Mouse (Mus musculus) myocyte (in vitro differentiated cells): Measurements from ENCODE around the gene Cep128. TPM values are rescaled to one million over a fixed set of nuclear protein-coding genes. Genes with fewer than 3 reads are reported as not detected.

Experiments
- H3K27me3 ChIP-seq: one replicate; pipeline ENCODE4 v1.6.1; 2011; ENCODE audit not compliant: control insufficient read depth, insufficient read depth, insufficient read length
- H3K36me3 ChIP-seq: one replicate; pipeline ENCODE4 v1.6.1; 2011; ENCODE audit not compliant: control insufficient read depth, insufficient read depth
- H3K4me2 ChIP-seq: one replicate; pipeline ENCODE4 v1.6.1; 2011; ENCODE audit warnings: low read depth, control low read depth
- H3K4me3 ChIP-seq: one replicate; pipeline ENCODE4 v1.5.1; 2011; ENCODE audit warnings: mild to moderate bottlenecking, control low read depth, moderate library complexity
- H3K79me2 ChIP-seq: one replicate; pipeline ENCODE4 v1.6.1; 2011; ENCODE audit not compliant: control insufficient read depth, insufficient read depth
- H3ac ChIP-seq: one replicate; pipeline ENCODE4 v1.6.1; 2011; ENCODE audit not compliant: control insufficient read depth, insufficient read length
- CEBPB ChIP-seq: IDR thresholded peaks from 2 replicates; pipeline ENCODE4 v1.6.1; 2011; ENCODE audit warnings: mild to moderate bottlenecking, moderate library complexity; ENCODE audit not compliant: poor library complexity, insufficient read depth, severe bottlenecking
- E2F4 ChIP-seq: IDR thresholded peaks from one replicate; pipeline ENCODE4 v1.6.1; 2011; ENCODE audit warnings: mild to moderate bottlenecking, control low read depth, moderate library complexity; ENCODE audit not compliant: insufficient read depth
- MAX ChIP-seq: IDR thresholded peaks from one replicate; pipeline ENCODE4 v1.6.1; 2011; ENCODE audit warnings: low read depth, mild to moderate bottlenecking, control low read depth
- MYOD1 ChIP-seq, 3 experiments: IDR thresholded peaks; one replicate each; pipeline ENCODE4 v1.6.1; 2011; ENCODE audit warnings: control low read depth in 2 of 3, low read depth in 2 of 3, mild to moderate bottlenecking in 2 of 3, moderate library complexity in 1 of 3; ENCODE audit not compliant: insufficient read length in 2 of 3, control insufficient read depth in 1 of 3
- MYOG ChIP-seq, 3 experiments: IDR thresholded peaks; one replicate each; pipeline ENCODE4 v1.6.1; 2011; ENCODE audit warnings: control low read depth in 2 of 3, low read depth in 2 of 3, mild to moderate bottlenecking in 2 of 3; ENCODE audit not compliant: insufficient read length in 2 of 3, control insufficient read depth in 1 of 3, insufficient read depth in 1 of 3
- POLR2A ChIP-seq: IDR thresholded peaks from one replicate; pipeline ENCODE4 v1.6.1; 2011; ENCODE audit warnings: low read depth, mild to moderate bottlenecking, control low read depth, moderate library complexity; ENCODE audit not compliant: insufficient read length
- POLR2AphosphoS2 ChIP-seq: IDR thresholded peaks from one replicate; pipeline ENCODE4 v1.6.1; 2011; ENCODE audit warnings: low read depth, control low read depth; ENCODE audit not compliant: insufficient read length
- REST ChIP-seq: IDR thresholded peaks from one replicate; pipeline ENCODE4 v1.6.1; 2011; ENCODE audit warnings: mild to moderate bottlenecking, control low read depth, moderate library complexity; ENCODE audit not compliant: insufficient read depth, insufficient read length
- SRF ChIP-seq: IDR thresholded peaks from one replicate; pipeline ENCODE4 v1.6.1; 2011; ENCODE audit warnings: low read depth; ENCODE audit not compliant: control insufficient read depth, insufficient read length
- TCF12 ChIP-seq: IDR thresholded peaks from one replicate; pipeline ENCODE4 v1.6.1; 2011; ENCODE audit warnings: mild to moderate bottlenecking, control low read depth; ENCODE audit not compliant: poor library complexity, insufficient read depth, severe bottlenecking
- TCF3 ChIP-seq: IDR thresholded peaks from one replicate; pipeline ENCODE4 v1.6.1; 2011; ENCODE audit warnings: low read depth, control low read depth; ENCODE audit not compliant: insufficient read length
- USF1 ChIP-seq: IDR thresholded peaks from one replicate; pipeline ENCODE4 v1.6.1; 2011; ENCODE audit warnings: low read depth, mild to moderate bottlenecking, control low read depth, moderate library complexity
- polyA plus RNA-seq: library from polyadenylated mRNA; unstranded; fragments of >200 nt; fragmentation: generic; extraction: Trizol; gene quantifications from one replicate; pipeline ENCODE4 v1.2.1, GENCODE M21; 2012; ENCODE audit warnings: missing spikeins

Cep128 gene
- polyA plus RNA-seq, 1 experiment: 2.9 TPM

- H3K36me3 ChIP-seq: no peaks in the 10 kb centered on the region
- no peaks in the 10 kb centered on the region for H3K27me3 ChIP-seq
- no peak overlapping the region for H3ac ChIP-seq
- no peak overlapping the region for H3K4me2 ChIP-seq
- no peaks in the 10 kb centered on the region for H3K79me2 ChIP-seq
- no peak for TF ChIP-seq MAX
- no peak for TF ChIP-seq POLR2A
- TF ChIP-seq USF1: no peak
- no peak for TF ChIP-seq POLR2AphosphoS2
- no peak for TF ChIP-seq SRF
- TF ChIP-seq TCF12: no peak
- TF ChIP-seq E2F4: no peak
- TF ChIP-seq MYOG (IDR thresholded peaks at IDR 0.05; ENCODE audit: control insufficient read depth in 1 of 3, insufficient read depth in 1 of 3, insufficient read length in 2 of 3, low read depth in 2 of 3): no peak
- TF ChIP-seq TCF3: no peak
- TF ChIP-seq MYOD1 (IDR thresholded peaks at IDR 0.05; ENCODE audit: control insufficient read depth in 1 of 3, insufficient read length in 2 of 3, low read depth in 2 of 3): no peak
- TF ChIP-seq REST: no peak
- TF ChIP-seq CEBPB: no peak
- no peak overlapping the region for H3K4me3 ChIP-seq
These were observed 356.5 kb downstream of the Cep128 start for GRCm38 (mm10) chr12:91027681-91028080.

GRCm38 (mm10) chr12:91027100-91027499 is 357.1 kb downstream of the Cep128 start:
- Histone ChIP-seq H3K4me3 (no peak overlapping the region), H3ac (no peak overlapping the region), H3K27me3 (no peaks in the 10 kb centered on the region), H3K4me2 (no peak overlapping the region), H3K36me3 (no peaks in the 10 kb centered on the region), H3K79me2 (no peaks in the 10 kb centered on the region)
- no peak for TF ChIP-seq POLR2A
- TF ChIP-seq MYOD1 (IDR thresholded peaks at IDR 0.05; ENCODE audit: control insufficient read depth in 1 of 3, insufficient read length in 2 of 3, low read depth in 2 of 3): no peak
- TF ChIP-seq E2F4: no peak
- TF ChIP-seq SRF: no peak
- TF ChIP-seq POLR2AphosphoS2: no peak
- TF ChIP-seq TCF12: no peak
- TF ChIP-seq REST: no peak
- no peak for TF ChIP-seq TCF3
- no peak for TF ChIP-seq CEBPB
- no peak for TF ChIP-seq MYOG (IDR thresholded peaks at IDR 0.05; ENCODE audit: control insufficient read depth in 1 of 3, insufficient read depth in 1 of 3, insufficient read length in 2 of 3, low read depth in 2 of 3)
- no peak for TF ChIP-seq MAX
- TF ChIP-seq USF1: no peak

- Histone ChIP-seq H3K4me3 (no peak overlapping the region), H3K4me2 (no peak overlapping the region), H3K79me2 (no peaks in the 10 kb centered on the region), H3K27me3 (no peaks in the 10 kb centered on the region), H3ac (no peak overlapping the region), H3K36me3 (no peaks in the 10 kb centered on the region)
- no peak for TF ChIP-seq POLR2AphosphoS2
- TF ChIP-seq POLR2A: no peak
- TF ChIP-seq USF1: no peak
- no peak for TF ChIP-seq E2F4
- no peak for TF ChIP-seq TCF12
These were observed 369.1 kb downstream of the Cep128 start for GRCm38 (mm10) chr12:91015075-91015474.

GRCm38 (mm10) chr12:91013043-91013442 is 371.2 kb downstream of the Cep128 start:
- no peaks in the 10 kb centered on the region for H3K36me3 ChIP-seq
- no peak overlapping the region for H3K4me3 ChIP-seq

GRCm38 (mm10) chr12:91012184-91012583 is 372.0 kb downstream of the Cep128 start:
- Histone ChIP-seq H3K4me2 (no peak overlapping the region), H3K4me3 (no peak overlapping the region)
- TF ChIP-seq USF1: no peak
- TF ChIP-seq MAX: no peak
- TF ChIP-seq E2F4: no peak
- no peak for TF ChIP-seq REST
- TF ChIP-seq SRF: no peak
- no peak for TF ChIP-seq TCF3
- TF ChIP-seq MYOD1 (IDR thresholded peaks at IDR 0.05; ENCODE audit: control insufficient read depth in 1 of 3, insufficient read length in 2 of 3, low read depth in 2 of 3): no peak
- TF ChIP-seq POLR2A: no peak
- no peak for TF ChIP-seq TCF12
- TF ChIP-seq MYOG (IDR thresholded peaks at IDR 0.05; ENCODE audit: control insufficient read depth in 1 of 3, insufficient read depth in 1 of 3, insufficient read length in 2 of 3, low read depth in 2 of 3): no peak

More at GRCm38 (mm10) chr12:91013043-91013442, 371.2 kb downstream of the Cep128 start:
- Histone ChIP-seq H3K4me2 (no peak overlapping the region), H3K79me2 (no peaks in the 10 kb centered on the region), H3K27me3 (no peaks in the 10 kb centered on the region), H3ac (no peak overlapping the region)
- TF ChIP-seq USF1 (no peak), MAX (no peak), MYOG (IDR thresholded peaks at IDR 0.05; ENCODE audit: control insufficient read depth in 1 of 3, insufficient read depth in 1 of 3, insufficient read length in 2 of 3, low read depth in 2 of 3) (no peak), E2F4 (no peak), REST (no peak)

More at GRCm38 (mm10) chr12:91012184-91012583, 372.0 kb downstream of the Cep128 start:
- no peak overlapping the region for H3ac ChIP-seq
- no peaks in the 10 kb centered on the region for H3K36me3 ChIP-seq
- no peaks in the 10 kb centered on the region for H3K27me3 ChIP-seq
- no peaks in the 10 kb centered on the region for H3K79me2 ChIP-seq
